Mouse (Mus musculus) left cerebral cortex, postnatal 4 days (tissue): Measurements from ENCODE around the gene Fgf7. TPM values are rescaled to one million over a fixed set of nuclear protein-coding genes. Genes with fewer than 3 reads are reported as not detected.
A peak's percentile ranks its signal among the peaks of the same experiment; 100 is the strongest.

Source experiments
- DNase-seq: peaks from one replicate; pipeline ENCODE4 v3.0.0-alpha.2; 2022
- intact Hi-C: fragments of 180-260 bp; cut with DNase I; formaldehyde crosslinking; loops from one replicate; pipeline ENCODE4 v1.15.1; 2025
- total RNA-seq, 2 experiments: library from RNA; stranded (reverse); gene quantifications; 2 replicates each; pipeline ENCODE4 v1.2.3; 2021

Gene Fgf7
- total RNA-seq, 2 experiments from 2014 or later: 0.42 to 0.72 TPM

GRCm38 (mm10) chr2:126053657-126054056 lies 19.2 kb downstream of the Fgf7 start:
- intact Hi-C loops: no loop called here

GRCm38 (mm10) chr2:126060595-126060994 lies 26.1 kb downstream of the Fgf7 start:
- no peak for DNase-seq
- intact Hi-C loops: no loop called here

More at GRCm38 (mm10) chr2:126053657-126054056, 19.2 kb downstream of the Fgf7 start:
- DNase-seq: no peak

DNA sequence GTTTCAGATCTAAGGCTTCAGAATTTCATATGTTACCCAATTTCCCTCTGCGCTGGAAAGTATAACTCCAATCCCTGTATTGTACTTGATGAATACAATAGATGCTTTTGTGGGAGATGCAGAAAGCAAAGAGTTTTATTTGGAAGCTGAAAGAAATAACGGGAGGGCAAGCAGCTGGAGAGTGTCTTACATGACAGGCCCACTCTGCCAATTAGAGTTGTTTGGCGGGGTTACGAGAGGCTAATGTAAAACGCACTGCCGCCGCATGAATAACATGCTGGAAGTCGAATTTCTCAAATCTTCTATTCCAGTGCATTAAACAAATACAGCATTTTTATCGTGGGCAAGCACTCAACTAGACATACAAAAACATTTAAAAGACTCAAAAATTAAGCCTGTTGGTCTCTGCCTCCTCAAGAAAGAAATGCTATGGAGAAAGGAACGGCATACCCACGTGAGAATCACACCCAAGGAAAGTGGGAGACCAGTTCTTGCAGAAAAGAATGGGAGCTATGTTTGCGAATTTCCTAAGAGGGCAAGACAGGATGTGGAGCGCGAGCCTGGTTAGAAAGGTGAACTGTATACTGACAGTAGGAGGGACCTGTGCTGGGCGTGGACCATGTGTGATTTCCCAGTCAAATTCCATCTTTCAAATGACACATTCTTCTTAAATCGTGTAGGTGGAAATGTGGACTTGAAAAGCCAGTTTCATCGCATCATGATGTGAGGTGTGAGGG lies 26.7 kb downstream of the Fgf7 start:
- DNase-seq: no peak

GRCm38 (mm10) chr2:126062876-126063275 lies 28.4 kb downstream of the Fgf7 start:
- intact Hi-C loops: no loop called here

More for the DNA sequence above, 26.7 kb downstream of the Fgf7 start:
- intact Hi-C loops: no loop called here

GRCm38 (mm10) chr2:126064814-126065213 lies 30.4 kb downstream of the Fgf7 start:
- DNase-seq: no peak
- intact Hi-C loops: no loop called here

More at GRCm38 (mm10) chr2:126062876-126063275, 28.4 kb downstream of the Fgf7 start:
- no peak for DNase-seq

- intact Hi-C loops: no loop called here
- DNase-seq: no peak
Measured at GRCm38 (mm10) chr2:126065303-126065856, 30.9 kb downstream of the Fgf7 start.

- intact Hi-C loops: no loop called here
- DNase-seq: no peak
Measured at GRCm38 (mm10) chr2:126069740-126070139, 35.3 kb downstream of the Fgf7 start.

DNA sequence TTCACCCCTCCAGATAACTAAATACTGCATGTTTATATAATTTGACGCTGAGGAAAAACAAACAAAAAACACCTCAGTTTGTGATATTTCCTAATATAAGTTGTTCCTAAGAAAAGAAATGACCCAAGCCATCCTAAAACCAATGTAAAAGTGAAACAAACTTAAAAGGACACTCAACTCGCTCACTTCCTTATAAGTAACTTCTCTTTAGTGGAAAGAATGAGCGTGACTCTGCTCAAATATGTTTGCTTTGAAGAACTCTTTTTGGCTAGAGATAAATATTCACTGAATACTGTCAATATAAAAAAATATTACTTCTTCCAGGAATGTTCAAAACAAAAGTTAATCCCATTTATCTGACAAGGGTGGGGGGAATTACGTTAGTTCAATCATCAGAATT lies 39.3 kb downstream of the Fgf7 start:
- intact Hi-C loops: no loop called here
- no peak for DNase-seq

DNA sequence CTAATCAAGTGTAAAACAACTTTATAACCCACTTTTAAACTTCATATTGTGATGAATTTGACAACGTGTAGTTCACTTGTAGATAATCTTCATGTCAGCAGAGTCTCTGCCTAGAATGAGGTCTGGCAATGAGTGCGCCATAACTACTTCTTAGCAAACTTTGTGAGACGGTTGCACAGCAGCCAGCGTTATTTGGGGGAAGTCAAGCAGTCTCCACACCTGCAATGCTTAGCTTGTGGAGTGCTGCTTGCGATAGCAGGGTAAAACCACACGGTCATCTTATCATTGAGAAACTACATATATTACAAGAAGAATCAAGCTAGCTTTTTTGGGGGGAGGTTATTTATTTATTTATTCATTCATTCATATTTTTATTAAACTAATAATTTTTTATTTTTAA lies 42.0 kb downstream of the Fgf7 start:
- DNase-seq: no peak
- intact Hi-C loops: no loop called here

DNA sequence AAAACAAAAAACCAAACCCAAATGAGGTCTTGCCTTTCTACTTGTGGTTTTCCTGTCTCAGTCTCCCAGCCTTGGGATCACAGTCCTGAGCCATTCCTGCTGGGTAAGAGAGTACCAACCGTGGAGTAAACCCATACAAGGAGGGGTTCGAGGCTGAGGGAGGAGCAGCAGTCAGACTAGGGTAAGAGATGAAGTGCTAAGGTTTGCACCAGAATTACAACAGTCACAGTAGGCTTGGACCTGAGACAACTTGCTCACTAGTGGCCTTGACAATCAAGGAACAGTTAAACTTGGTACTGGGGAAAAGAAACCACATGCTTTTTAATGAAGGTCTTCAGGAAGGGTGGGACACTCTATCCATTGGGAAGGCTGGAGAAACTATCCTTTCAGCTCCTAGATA lies 44.6 kb downstream of the Fgf7 start:
- intact Hi-C loops: no loop called here
- DNase-seq: no peak

DNA sequence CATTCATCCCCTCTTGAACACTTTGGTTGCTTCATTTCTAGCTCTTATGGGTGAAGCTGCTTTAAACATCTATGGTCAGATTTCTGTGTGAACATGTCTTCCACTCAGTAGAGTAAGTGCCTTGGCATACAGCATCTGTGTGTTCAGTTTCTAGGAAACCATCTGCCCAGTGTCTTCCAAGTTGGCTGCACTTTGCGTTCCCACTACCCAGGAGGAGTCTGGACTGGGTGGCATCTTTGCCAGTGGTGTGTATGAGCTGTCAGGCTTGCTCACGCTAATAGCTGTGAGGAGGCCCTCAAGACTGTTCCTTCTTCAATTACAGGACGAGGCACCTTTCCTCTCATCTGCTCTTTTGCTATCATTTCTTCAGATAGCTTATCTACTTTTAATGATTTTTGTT lies 49.9 kb downstream of the Fgf7 start:
- DNase-seq: peak; percentile 60
- intact Hi-C loops: no loop called here

- DNase-seq: no peak
- intact Hi-C loops: no loop called here
Measured at GRCm38 (mm10) chr2:126086187-126086586, 51.7 kb downstream of the Fgf7 start.

GRCm38 (mm10) chr2:126090432-126090831 lies 56.0 kb downstream of the Fgf7 start:
- intact Hi-C loops: no loop called here
- DNase-seq: peak; percentile 48

DNA sequence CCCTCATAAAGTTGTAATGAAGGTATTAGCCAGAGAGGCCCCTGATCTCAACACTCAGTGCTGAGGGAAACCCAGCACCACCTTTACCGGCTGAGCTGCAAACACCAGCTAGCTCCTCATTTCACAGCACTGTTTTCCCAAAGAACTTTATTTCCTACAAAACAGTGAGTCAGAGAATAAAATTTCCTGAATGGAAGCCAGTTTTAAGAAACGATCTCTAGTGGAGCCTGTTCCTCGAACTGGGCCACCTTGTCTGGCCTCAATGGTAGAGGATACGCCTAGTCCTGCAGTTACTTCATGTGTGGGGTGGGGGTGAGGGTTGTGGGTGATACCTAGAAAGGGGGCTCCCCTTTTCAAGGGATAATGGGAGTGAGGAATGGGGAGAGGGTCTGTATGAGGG lies 60.2 kb downstream of the Fgf7 start:
- intact Hi-C loops: no loop called here
- DNase-seq: no peak

Other genes starting within 250 kb of the Fgf7 start
- gene Galk2, start 175.5 kb upstream of the Fgf7 start, total RNA-seq: 10 to 100 TPM; 25.1 to 25.8 TPM
- 100 to 1,000 TPM in 1 of 2 experiments, 10 to 100 TPM in 1; 99.0 to 102 TPM for gene Cops2, start 175.5 kb upstream of the Fgf7 start, total RNA-seq
- not detected for gene Fam227b, start 117.3 kb downstream of the Fgf7 start, total RNA-seq
- 10 to 100 TPM; 11.8 to 12.5 TPM for gene Dtwd1, start 117.5 kb downstream of the Fgf7 start, total RNA-seq
- gene Gm17555, start 180.4 kb downstream of the Fgf7 start, total RNA-seq: not detected